15 mouse cellular contexts compared by ENCODE assay signal in the genomic region with DNA sequence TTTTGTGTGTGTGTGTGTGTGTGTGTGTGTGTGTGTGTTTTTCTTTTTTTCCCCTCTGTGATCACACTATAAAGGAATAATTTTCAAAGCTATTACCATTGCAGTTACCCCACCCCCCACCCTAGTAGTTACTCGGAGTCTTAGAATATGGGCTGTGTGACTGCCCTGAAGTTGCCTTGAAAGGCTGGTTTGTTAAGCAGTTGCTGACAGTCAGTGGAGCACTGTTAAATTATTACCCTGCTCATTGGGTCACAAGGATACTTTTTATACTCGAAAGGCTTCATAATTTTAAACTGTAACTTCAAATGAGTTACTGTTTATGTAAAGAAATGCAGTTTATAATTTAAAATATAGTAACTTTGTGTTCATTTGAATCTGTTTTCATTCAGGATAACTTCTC.
"Had no signal": no experiment of that assay in that cellular context is flagged by ENCODE, and none has a peak within 500 bp of the region (broad histone marks: within the 10 kb centered on the region; RNA-seq: fewer than 3 reads in every experiment).

No protein-coding gene starts in this region.

- H3K27ac ChIP-seq: midbrain, embryonic 10.5 days; midbrain, embryonic 12.5 days; neural tube, embryonic 12.5 days; stomach, embryonic 15.5 days; stomach, postnatal 0 days had no signal

- H3K9me3 ChIP-seq: midbrain, embryonic 10.5 days; midbrain, embryonic 12.5 days; neural tube, embryonic 12.5 days; stomach, embryonic 15.5 days had no signal

- H3K27me3 ChIP-seq: midbrain, embryonic 12.5 days; neural tube, embryonic 12.5 days; stomach, embryonic 15.5 days had no signal

- DNase-seq: lung, adult 18-20 months; lung, embryonic 14.5 days; lung, postnatal 10 days; lung, postnatal 4 days; midbrain, embryonic 14.5 days; right cerebral cortex, postnatal 14 days; thymus, adult 2 months; thymus, postnatal 25 days; thymus, postnatal 4 days had no signal

- ATAC-seq: midbrain, embryonic 16.5 days had no signal

- H3K4me3 ChIP-seq: midbrain, embryonic 10.5 days; midbrain, embryonic 12.5 days; neural tube, embryonic 12.5 days; stomach, embryonic 15.5 days had no signal

- H3K9ac ChIP-seq: lung, embryonic 14.5 days; midbrain, embryonic 12.5 days; neural tube, embryonic 12.5 days; stomach, embryonic 15.5 days had no signal

- H3K36me3 ChIP-seq: midbrain, embryonic 12.5 days; neural tube, embryonic 12.5 days; stomach, embryonic 15.5 days had no signal

- H3K4me2 ChIP-seq: midbrain, embryonic 12.5 days; stomach, embryonic 15.5 days had no signal
